Mouse (Mus musculus) heart, postnatal 0 days (tissue): ENCODE results near the gene Dync2li1. TPM values are rescaled to one million over a fixed set of nuclear protein-coding genes. Genes with fewer than 3 reads are reported as not detected.

Experiments
- ATAC-seq: fragments of 200-750 bp; cut with Nextera tagmentation; 2 replicates; pipeline ENCODE4 v1.8.0; 2017; ENCODE audit warnings: low read depth, moderate number of reproducible peaks, moderate library complexity; ENCODE audit not compliant: insufficient read depth
- DNase-seq: peaks from one replicate; pipeline ENCODE4 v3.0.0-alpha.2; 2016; ENCODE audit warnings: low spot score
- H3K27ac ChIP-seq: fragments of 300-500 bp; sonication (generic); 2 replicates; pipeline ENCODE4 v1.5.1; 2014; ENCODE audit warnings: low read depth, mild to moderate bottlenecking
- H3K27me3 ChIP-seq: fragments of 300-500 bp; sonication (generic); 2 replicates; pipeline ENCODE4 v1.6.1; 2014; ENCODE audit warnings: low read length, mixed read lengths; ENCODE audit not compliant: control insufficient read depth, insufficient read depth
- H3K36me3 ChIP-seq: fragments of 300-500 bp; sonication (generic); replicated peaks from 2 replicates; pipeline ENCODE4 v1.6.1; 2014; ENCODE audit warnings: low read length, mixed read lengths; ENCODE audit not compliant: control insufficient read depth, insufficient read depth
- H3K4me1 ChIP-seq: fragments of 300-500 bp; sonication (generic); 2 replicates; pipeline ENCODE4 v1.6.1; 2014; ENCODE audit warnings: antibody characterized with exemption; ENCODE audit not compliant: control insufficient read depth, insufficient read depth
- H3K4me2 ChIP-seq: fragments of 300-500 bp; sonication (generic); 2 replicates; pipeline ENCODE4 v1.6.1; 2014; ENCODE audit warnings: low read depth, mild to moderate bottlenecking, low read length, moderate library complexity
- H3K4me3 ChIP-seq: fragments of 300-500 bp; sonication (generic); 2 replicates; pipeline ENCODE4 v1.5.1; 2014; ENCODE audit warnings: low read depth, low read length
- H3K9ac ChIP-seq: fragments of 300-500 bp; sonication (generic); replicated peaks from 2 replicates; pipeline ENCODE4 v1.6.1; 2014; ENCODE audit warnings: low read depth, low read length, mixed read lengths
- H3K9me3 ChIP-seq: fragments of 300-500 bp; sonication (generic); replicated peaks from 2 replicates; pipeline ENCODE4 v1.6.1; 2016; ENCODE audit warnings: low read length; ENCODE audit not compliant: control insufficient read depth
- CTCF ChIP-seq: IDR thresholded peaks from 2 replicates; pipeline ENCODE4 v1.5.1; 2016; ENCODE audit warnings: antibody characterized with exemption, control low read depth, low read depth
- EP300 ChIP-seq: IDR thresholded peaks from 2 replicates; pipeline ENCODE4 v1.6.1; 2016; ENCODE audit warnings: antibody characterized with exemption, low read depth
- WGBS: fragments of 180-500 bp; shearing (Covaris S2); extraction: QIAGEN DNeasy Blood & Tissue Kit; methylation state at CpG from one replicate; pipeline ENCODE4 v1.1.7; 2014; 5-methylcytosine and 5-hydroxymethylcytosine counted together
- polyA plus RNA-seq: library from polyadenylated mRNA; unstranded; fragments of >200 nt; fragmentation: Nextera tagmentation; extraction: Ambion mirVana; gene quantifications from 2 replicates; pipeline ENCODE4 v1.2.1, GENCODE M21; 2015
- total RNA-seq: library from RNA; depleted of rRNA; stranded (reverse); fragments of >200 nt; gene quantifications from 2 replicates; pipeline ENCODE4 v1.2.3, GENCODE M21; 2014; ENCODE audit warnings: low replicate concordance

Gene Dync2li1
- total and polyA plus RNA-seq, 2 experiments from 2014 or later: 6.6 TPM; not detected in 1

- no peak overlapping the region for H3K4me2 ChIP-seq
- no peaks in the 10 kb centered on the region for H3K36me3 ChIP-seq
- DNase-seq: no peak
- WGBS: 69% methylated on average over 4 of the region's 4 CpGs
- H3K9me3 ChIP-seq: no peaks in the 10 kb centered on the region
- no peak for ATAC-seq
- H3K27me3 ChIP-seq: no peaks in the 10 kb centered on the region
- no peak overlapping the region for H3K4me3 ChIP-seq
- H3K9ac ChIP-seq: no peak overlapping the region
- H3K4me1 ChIP-seq: no peaks in the 10 kb centered on the region
- TF ChIP-seq EP300 (no peak), CTCF (no peak)
- H3K27ac ChIP-seq: no peak overlapping the region
These were observed 59.0 kb downstream of the Dync2li1 start for GRCm38 (mm10) chr17:84685286-84685685.

GRCm38 (mm10) chr17:84687994-84688393 is 61.7 kb downstream of the Dync2li1 start:
- Histone ChIP-seq H3K27me3 (no peaks in the 10 kb centered on the region), H3K4me3 (no peak overlapping the region), H3K36me3 (no peaks in the 10 kb centered on the region), H3K4me1 (no peaks in the 10 kb centered on the region), H3K9me3 (no peaks in the 10 kb centered on the region), H3K4me2 (no peak overlapping the region), H3K9ac (no peak overlapping the region), H3K27ac (no peak overlapping the region)
- TF ChIP-seq CTCF (no peak), EP300 (no peak)
- WGBS: 75% methylated on average over 5 of the region's 5 CpGs
- no peak for DNase-seq
- ATAC-seq: no peak

- no peak for ATAC-seq
- no peak overlapping the region for H3K4me3 ChIP-seq
- H3K9me3 ChIP-seq: no peaks in the 10 kb centered on the region
- no peak overlapping the region for H3K9ac ChIP-seq
- no peak overlapping the region for H3K4me2 ChIP-seq
- TF ChIP-seq EP300 (no peak), CTCF (no peak)
- no peaks in the 10 kb centered on the region for H3K4me1 ChIP-seq
- H3K27me3 ChIP-seq: 0 out of 2 replicates have a peak, but pooled peaks cover 4% of the 10 kb centered on the region
- no peak overlapping the region for H3K27ac ChIP-seq
- H3K36me3 ChIP-seq: no peaks in the 10 kb centered on the region
- no peak for DNase-seq
- WGBS: 77% methylated on average over 11 of the region's 11 CpGs
These were observed 62.5 kb downstream of the Dync2li1 start for GRCm38 (mm10) chr17:84688834-84689233.

DNA sequence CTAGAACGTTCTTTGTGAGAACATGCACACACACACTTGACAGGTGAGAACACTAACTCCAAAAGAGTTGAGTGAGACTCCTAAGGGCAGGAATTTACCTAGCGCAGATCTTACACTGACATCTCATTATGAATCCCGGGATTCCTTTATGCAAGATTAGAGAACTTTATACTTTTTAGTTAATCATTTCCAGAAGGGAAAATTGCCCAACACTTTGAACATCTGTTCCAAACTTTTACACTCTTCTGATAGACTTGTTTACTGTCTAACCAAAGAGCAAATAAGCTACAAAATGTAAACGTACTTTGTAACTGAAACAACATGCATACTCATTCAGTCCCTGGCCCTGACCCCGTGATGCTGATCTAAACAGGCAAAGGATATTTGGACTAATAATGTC is 63.0 kb downstream of the Dync2li1 start:
- Histone ChIP-seq H3K4me1 (no peaks in the 10 kb centered on the region), H3K9ac (no peak overlapping the region), H3K27me3 (0 out of 2 replicates have a peak, but pooled peaks cover 4% of the 10 kb centered on the region), H3K27ac (no peak overlapping the region), H3K36me3 (no peaks in the 10 kb centered on the region), H3K9me3 (no peaks in the 10 kb centered on the region), H3K4me3 (no peak overlapping the region), H3K4me2 (no peak overlapping the region)
- 76% methylated on average over 5 of the region's 5 CpGs for WGBS
- DNase-seq (no peak), ATAC-seq (no peak)
- TF ChIP-seq EP300 (no peak), CTCF (no peak)

GRCm38 (mm10) chr17:84690111-84690510 is 63.8 kb downstream of the Dync2li1 start:
- no peaks in the 10 kb centered on the region for H3K4me1 ChIP-seq
- H3K36me3 ChIP-seq: no peaks in the 10 kb centered on the region
- ATAC-seq (no peak), DNase-seq (no peak)
- no peak overlapping the region for H3K9ac ChIP-seq
- no peak overlapping the region for H3K4me2 ChIP-seq
- no peak for TF ChIP-seq EP300
- TF ChIP-seq CTCF: no peak
- no peaks in the 10 kb centered on the region for H3K9me3 ChIP-seq
- H3K27ac ChIP-seq: no peak overlapping the region
- 77% methylated on average over 5 of the region's 5 CpGs for WGBS
- 0 out of 2 replicates have a peak, but pooled peaks cover 4% of the 10 kb centered on the region for H3K27me3 ChIP-seq
- H3K4me3 ChIP-seq: no peak overlapping the region

DNA sequence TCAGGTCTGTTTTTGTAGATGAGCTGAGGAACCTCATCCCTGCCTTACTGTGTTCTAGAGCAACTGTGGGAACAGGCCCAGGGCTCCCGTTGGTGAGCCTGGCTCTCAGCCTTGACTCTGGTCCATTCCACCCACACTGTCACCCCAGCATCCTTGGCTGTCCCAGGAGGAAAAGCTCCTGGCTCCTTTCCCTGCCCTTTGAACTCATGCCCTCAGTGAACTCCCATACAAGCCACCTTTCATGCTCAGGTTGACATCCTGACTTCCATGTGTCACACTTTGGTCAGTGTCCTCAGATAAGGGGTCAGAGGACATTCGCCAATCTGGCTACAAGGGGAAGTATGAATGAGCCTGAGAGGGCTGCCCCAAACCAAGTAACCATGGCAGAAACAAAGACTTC is 67.4 kb downstream of the Dync2li1 start:
- Histone ChIP-seq H3K9ac (no peak overlapping the region), H3K27me3 (peaks cover 13% of the 10 kb centered on the region; the same call in 1 of the 2 replicates), H3K4me3 (no peak overlapping the region), H3K27ac (no peak overlapping the region), H3K36me3 (no peaks in the 10 kb centered on the region), H3K9me3 (no peaks in the 10 kb centered on the region), H3K4me2 (no peak overlapping the region), H3K4me1 (no peaks in the 10 kb centered on the region)
- DNase-seq: no peak
- no peak for TF ChIP-seq CTCF
- no peak for TF ChIP-seq EP300
- no peak for ATAC-seq
- 46% methylated on average over 2 of the region's 2 CpGs for WGBS
